9 mouse cellular contexts compared by ENCODE assay signal in the genomic region with DNA sequence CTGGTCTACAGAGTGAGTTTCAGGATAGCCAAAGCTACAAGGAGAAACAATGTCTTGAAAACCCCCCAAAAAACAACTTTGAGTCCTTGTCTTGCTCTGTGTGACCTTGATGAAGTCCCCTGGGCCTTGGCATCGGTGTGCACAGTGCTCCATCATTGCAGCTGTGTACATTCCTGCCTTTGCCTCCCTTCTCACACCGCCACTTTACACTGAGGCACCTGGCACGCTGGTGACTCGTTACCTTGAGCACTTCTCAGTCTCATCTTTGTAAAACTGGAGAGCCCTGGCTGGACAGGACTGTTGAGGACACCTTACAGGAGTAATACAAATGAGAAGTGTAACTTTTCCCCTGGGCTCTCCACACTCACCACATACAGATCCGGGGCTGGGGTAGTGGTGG. TPM values are rescaled to one million over a fixed set of nuclear protein-coding genes. Genes with fewer than 3 reads are reported as not detected.
DNase-seq lines count a peak whose midpoint lies in the region; ATAC-seq lines count a peak whose summit lies in the region.
"Had no signal": no experiment of that assay in that cellular context is flagged by ENCODE, and none has a peak within 500 bp of the region (broad histone marks: within the 10 kb centered on the region; RNA-seq: fewer than 3 reads in every experiment).

No protein-coding gene starts in this region.

- H3K9ac ChIP-seq in kidney, embryonic 16.5 days (replicated peaks; ENCODE audit: low read length), result peak overlapping the region; percentile 57
- H3K9ac ChIP-seq in embryonic facial prominence, embryonic 13.5 days, result peak overlapping the region; percentile 74
- H3K9ac ChIP-seq in intestine, embryonic 14.5 days (ENCODE audit: low read length), result no peak overlapping the region
- H3K9ac ChIP-seq in midbrain, embryonic 16.5 days (ENCODE audit: low read depth, low read length), result no peak overlapping the region

- peaks cover 43% of the 10 kb centered on the region for H3K36me3 ChIP-seq in kidney, embryonic 16.5 days (ENCODE audit: insufficient read depth, low read length)
- peaks cover 63% of the 10 kb centered on the region for H3K36me3 ChIP-seq in embryonic facial prominence, embryonic 13.5 days
- peaks cover 49% of the 10 kb centered on the region for H3K36me3 ChIP-seq in intestine, embryonic 14.5 days (ENCODE audit: control insufficient read depth, insufficient read depth, low read length)
- peaks cover 38% of the 10 kb centered on the region for H3K36me3 ChIP-seq in midbrain, embryonic 16.5 days (ENCODE audit: control insufficient read depth, insufficient read depth, low read length)

- DNase-seq in kidney, postnatal 36 days, result no peak
- no peak for DNase-seq in intestine, embryonic 14.5 days (ENCODE audit: low spot score)
- DNase-seq in left cerebral cortex, adult 11 months (ENCODE audit: low spot score), result no peak
- DNase-seq in testis, postnatal 10 days (ENCODE audit: low spot score), result no peak
- no peak for DNase-seq in thymus, postnatal 0 days (ENCODE audit: low spot score)
- DNase-seq: kidney, adult 18-20 months had no signal

- H3K4me3 ChIP-seq in kidney, embryonic 16.5 days (ENCODE audit: low read length), result peak overlapping the region; percentile 82
- peak overlapping the region; percentile 91 for H3K4me3 ChIP-seq in embryonic facial prominence, embryonic 13.5 days
- H3K4me3 ChIP-seq in intestine, embryonic 14.5 days (ENCODE audit: low read depth, low read length), result peak overlapping the region; percentile 96; the same call in 1 of the 2 replicates
- peak overlapping the region; percentile 92; the same call in 1 of the 2 replicates for H3K4me3 ChIP-seq in midbrain, embryonic 16.5 days (ENCODE audit: low read depth, low read length)

- no peaks in the 10 kb centered on the region for H3K9me3 ChIP-seq in kidney, embryonic 16.5 days (ENCODE audit: low read length)
- no peaks in the 10 kb centered on the region for H3K9me3 ChIP-seq in embryonic facial prominence, embryonic 13.5 days
- no peaks in the 10 kb centered on the region for H3K9me3 ChIP-seq in intestine, embryonic 14.5 days (ENCODE audit: control insufficient read depth, low read length)
- H3K9me3 ChIP-seq in midbrain, embryonic 16.5 days (replicated peaks; ENCODE audit: control insufficient read depth, low read length, poor library complexity, severe bottlenecking), result no peaks in the 10 kb centered on the region

- ATAC-seq in kidney, embryonic 16.5 days (ENCODE audit: low FRiP score, low TSS enrichment), result no peak
- no peak for ATAC-seq in embryonic facial prominence, embryonic 13.5 days (ENCODE audit: insufficient number of reproducible peaks, insufficient read depth, low FRiP score, low TSS enrichment, low read depth)
- no peak for ATAC-seq in intestine, embryonic 14.5 days (replicated peaks; ENCODE audit: low FRiP score, low TSS enrichment, low read depth)
- no peak for ATAC-seq in midbrain, embryonic 16.5 days

- H3K27me3 ChIP-seq in kidney, embryonic 16.5 days (ENCODE audit: insufficient read depth, low read length), result no peaks in the 10 kb centered on the region
- no peaks in the 10 kb centered on the region for H3K27me3 ChIP-seq in embryonic facial prominence, embryonic 13.5 days
- H3K27me3 ChIP-seq in intestine, embryonic 14.5 days (replicated peaks; ENCODE audit: control insufficient read depth, insufficient read depth, low read length), result no peaks in the 10 kb centered on the region
- no peaks in the 10 kb centered on the region for H3K27me3 ChIP-seq in midbrain, embryonic 16.5 days (ENCODE audit: control insufficient read depth, insufficient read depth, low read depth, low read length)

- 56% methylated on average over 5 of the region's 5 CpGs for WGBS in kidney, embryonic 16.5 days
- WGBS in embryonic facial prominence, embryonic 13.5 days, result 62% methylated on average over 5 of the region's 5 CpGs
- 64% methylated on average over 5 of the region's 5 CpGs for WGBS in intestine, embryonic 14.5 days
- 70% methylated on average over 5 of the region's 5 CpGs for WGBS in midbrain, embryonic 16.5 days

- H3K4me2 ChIP-seq in kidney, embryonic 16.5 days (replicated peaks; ENCODE audit: low read depth, low read length), result peak overlapping the region; percentile 75
- H3K4me2 ChIP-seq in embryonic facial prominence, embryonic 13.5 days, result peak overlapping the region; percentile 90
- H3K4me2 ChIP-seq in intestine, embryonic 14.5 days (ENCODE audit: low read length), result peak overlapping the region; percentile 96
- peak overlapping the region; percentile 96 for H3K4me2 ChIP-seq in midbrain, embryonic 16.5 days (ENCODE audit: low read length)

- peaks cover 17% of the 10 kb centered on the region for H3K4me1 ChIP-seq in kidney, embryonic 16.5 days (ENCODE audit: insufficient read depth, low read length)
- peaks cover 15% of the 10 kb centered on the region for H3K4me1 ChIP-seq in embryonic facial prominence, embryonic 13.5 days
- peaks cover 12% of the 10 kb centered on the region for H3K4me1 ChIP-seq in intestine, embryonic 14.5 days (replicated peaks; ENCODE audit: control insufficient read depth, insufficient read depth, low read length)
- peaks cover 16% of the 10 kb centered on the region for H3K4me1 ChIP-seq in midbrain, embryonic 16.5 days (ENCODE audit: control insufficient read depth, insufficient read depth, low read length)

- no peak overlapping the region for H3K27ac ChIP-seq in kidney, embryonic 16.5 days (ENCODE audit: low read length)
- peak overlapping the region; percentile 78; the same call in 1 of the 2 replicates for H3K27ac ChIP-seq in embryonic facial prominence, embryonic 13.5 days
- no peak overlapping the region for H3K27ac ChIP-seq in intestine, embryonic 14.5 days (ENCODE audit: low read depth)
- peak overlapping the region; percentile 72; the same call in 1 of the 2 replicates for H3K27ac ChIP-seq in midbrain, embryonic 16.5 days (ENCODE audit: low read length)

RNA-seq across cellular contexts. Expression of a gene that starts 1.2 kb away (rescaled TPM):
- 16.7 and 17.6 TPM in 2 replicates for polyA plus RNA-seq in kidney, embryonic 16.5 days (2015; fragmentation: Nextera tagmentation; extraction: Ambion mirVana)
- polyA plus RNA-seq in embryonic facial prominence, embryonic 13.5 days (2015; fragmentation: Nextera tagmentation; extraction: Ambion mirVana), result 8.8 and 12.1 TPM in 2 replicates
- polyA plus RNA-seq in intestine, embryonic 14.5 days (2014; fragmentation: Nextera tagmentation; extraction: Ambion mirVana), result 6.9 and 7.7 TPM in 2 replicates
- polyA plus RNA-seq in midbrain, embryonic 16.5 days (2015; fragmentation: Nextera tagmentation; extraction: Ambion mirVana), result 10.2 and 11.9 TPM in 2 replicates
- polyA plus RNA-seq in thymus, postnatal 0 days (2015; fragmentation: Nextera tagmentation; extraction: Ambion mirVana), result 2.8 and 3.5 TPM in 2 replicates

RNA-seq across cellular contexts. Expression of a gene that starts 1.4 kb away (rescaled TPM):
- 50.6 and 51.4 TPM in 2 replicates for polyA plus RNA-seq in kidney, embryonic 16.5 days (2015; fragmentation: Nextera tagmentation; extraction: Ambion mirVana)
- polyA plus RNA-seq in embryonic facial prominence, embryonic 13.5 days (2015; fragmentation: Nextera tagmentation; extraction: Ambion mirVana), result 51.2 and 58.1 TPM in 2 replicates
- 36.3 and 38.8 TPM in 2 replicates for polyA plus RNA-seq in intestine, embryonic 14.5 days (2014; fragmentation: Nextera tagmentation; extraction: Ambion mirVana)
- polyA plus RNA-seq in midbrain, embryonic 16.5 days (2015; fragmentation: Nextera tagmentation; extraction: Ambion mirVana), result 50.3 and 56.7 TPM in 2 replicates
- 42.5 and 44.3 TPM in 2 replicates for polyA plus RNA-seq in thymus, postnatal 0 days (2015; fragmentation: Nextera tagmentation; extraction: Ambion mirVana)

RNA-seq across cellular contexts. Expression of a gene that starts 14.1 kb away (rescaled TPM):
- 40.7 and 46.7 TPM in 2 replicates for polyA plus RNA-seq in kidney, embryonic 16.5 days (2015; fragmentation: Nextera tagmentation; extraction: Ambion mirVana)
- 39.7 and 40.6 TPM in 2 replicates for polyA plus RNA-seq in embryonic facial prominence, embryonic 13.5 days (2015; fragmentation: Nextera tagmentation; extraction: Ambion mirVana)
- polyA plus RNA-seq in intestine, embryonic 14.5 days (2014; fragmentation: Nextera tagmentation; extraction: Ambion mirVana), result 42.0 and 49.4 TPM in 2 replicates
- 59.4 and 62.5 TPM in 2 replicates for polyA plus RNA-seq in midbrain, embryonic 16.5 days (2015; fragmentation: Nextera tagmentation; extraction: Ambion mirVana)
- polyA plus RNA-seq in thymus, postnatal 0 days (2015; fragmentation: Nextera tagmentation; extraction: Ambion mirVana), result 55.2 and 62.1 TPM in 2 replicates

RNA-seq across cellular contexts. Expression of a gene that starts 26.0 kb away (rescaled TPM):
- 10.5 and 10.6 TPM in 2 replicates for polyA plus RNA-seq in kidney, embryonic 16.5 days (2015; fragmentation: Nextera tagmentation; extraction: Ambion mirVana)
- 7.0 and 8.1 TPM in 2 replicates for polyA plus RNA-seq in embryonic facial prominence, embryonic 13.5 days (2015; fragmentation: Nextera tagmentation; extraction: Ambion mirVana)
- polyA plus RNA-seq in intestine, embryonic 14.5 days (2014; fragmentation: Nextera tagmentation; extraction: Ambion mirVana), result 7.5 and 8.1 TPM in 2 replicates
- 8.5 and 9.4 TPM in 2 replicates for polyA plus RNA-seq in midbrain, embryonic 16.5 days (2015; fragmentation: Nextera tagmentation; extraction: Ambion mirVana)
- polyA plus RNA-seq in thymus, postnatal 0 days (2015; fragmentation: Nextera tagmentation; extraction: Ambion mirVana), result 10.8 and 16.1 TPM in 2 replicates

RNA-seq across cellular contexts. Expression of a gene that starts 28.4 kb away (rescaled TPM):
- 19.8 and 22.1 TPM in 2 replicates for polyA plus RNA-seq in kidney, embryonic 16.5 days (2015; fragmentation: Nextera tagmentation; extraction: Ambion mirVana)
- polyA plus RNA-seq in embryonic facial prominence, embryonic 13.5 days (2015; fragmentation: Nextera tagmentation; extraction: Ambion mirVana), result 15.8 and 18.8 TPM in 2 replicates
- 12.9 and 16.7 TPM in 2 replicates for polyA plus RNA-seq in intestine, embryonic 14.5 days (2014; fragmentation: Nextera tagmentation; extraction: Ambion mirVana)
- polyA plus RNA-seq in midbrain, embryonic 16.5 days (2015; fragmentation: Nextera tagmentation; extraction: Ambion mirVana), result 18.3 and 22.4 TPM in 2 replicates
- 6.6 and 7.0 TPM in 2 replicates for polyA plus RNA-seq in thymus, postnatal 0 days (2015; fragmentation: Nextera tagmentation; extraction: Ambion mirVana)

Comparison
In these comparisons a context has a peak if more than half of its experiments do, and no peak if none do; other contexts are left out.
1. H3K27ac ChIP-seq: peak in embryonic facial prominence, embryonic 13.5 days (single experiment) and midbrain, embryonic 16.5 days (single experiment); none in kidney, embryonic 16.5 days (single experiment) and intestine, embryonic 14.5 days (single experiment).
2. H3K9ac ChIP-seq: peak in kidney, embryonic 16.5 days (single experiment) and embryonic facial prominence, embryonic 13.5 days (single experiment); none in intestine, embryonic 14.5 days (single experiment) and midbrain, embryonic 16.5 days (single experiment).
3. Peak in every context shown above with its lines, with median percentiles within 50 percentile points of each other: H3K4me2 ChIP-seq and H3K4me3 ChIP-seq.